Mouse (Mus musculus) brain, embryonic 14.5 days (tissue): ENCODE data around the gene Adam12. TPM values are rescaled to one million over a fixed set of nuclear protein-coding genes. Genes with fewer than 3 reads are reported as not detected.

Source experiments
- DNase-seq: peaks from one replicate; pipeline ENCODE4 v3.0.0-alpha.2; 2011; ENCODE audit warnings: low read depth
- CTCF ChIP-seq: fragments of 200-500 bp; IDR thresholded peaks from 2 replicates; pipeline ENCODE4 v1.5.1; 2012; ENCODE audit warnings: inconsistent platforms, mild to moderate bottlenecking, moderate library complexity, borderline replicate concordance; ENCODE audit not compliant: insufficient read depth, insufficient read length; ENCODE audit errors: extremely low read depth
- POLR2A ChIP-seq: fragments of 200-500 bp; IDR thresholded peaks from 2 replicates; pipeline ENCODE4 v1.6.1; 2012; ENCODE audit warnings: mild to moderate bottlenecking, inconsistent platforms, borderline replicate concordance; ENCODE audit not compliant: poor library complexity, insufficient read depth, insufficient read length, severe bottlenecking; ENCODE audit errors: extremely low read depth
- polyA plus RNA-seq: library from polyadenylated mRNA; depleted of rRNA; stranded (reverse); fragments of >200 nt; gene quantifications from 2 replicates; pipeline ENCODE4 v1.2.3, GENCODE M21; 2012; rRNA removed

Gene Adam12
- 3.5 and 6.3 TPM in 2 replicates for polyA plus RNA-seq

DNA sequence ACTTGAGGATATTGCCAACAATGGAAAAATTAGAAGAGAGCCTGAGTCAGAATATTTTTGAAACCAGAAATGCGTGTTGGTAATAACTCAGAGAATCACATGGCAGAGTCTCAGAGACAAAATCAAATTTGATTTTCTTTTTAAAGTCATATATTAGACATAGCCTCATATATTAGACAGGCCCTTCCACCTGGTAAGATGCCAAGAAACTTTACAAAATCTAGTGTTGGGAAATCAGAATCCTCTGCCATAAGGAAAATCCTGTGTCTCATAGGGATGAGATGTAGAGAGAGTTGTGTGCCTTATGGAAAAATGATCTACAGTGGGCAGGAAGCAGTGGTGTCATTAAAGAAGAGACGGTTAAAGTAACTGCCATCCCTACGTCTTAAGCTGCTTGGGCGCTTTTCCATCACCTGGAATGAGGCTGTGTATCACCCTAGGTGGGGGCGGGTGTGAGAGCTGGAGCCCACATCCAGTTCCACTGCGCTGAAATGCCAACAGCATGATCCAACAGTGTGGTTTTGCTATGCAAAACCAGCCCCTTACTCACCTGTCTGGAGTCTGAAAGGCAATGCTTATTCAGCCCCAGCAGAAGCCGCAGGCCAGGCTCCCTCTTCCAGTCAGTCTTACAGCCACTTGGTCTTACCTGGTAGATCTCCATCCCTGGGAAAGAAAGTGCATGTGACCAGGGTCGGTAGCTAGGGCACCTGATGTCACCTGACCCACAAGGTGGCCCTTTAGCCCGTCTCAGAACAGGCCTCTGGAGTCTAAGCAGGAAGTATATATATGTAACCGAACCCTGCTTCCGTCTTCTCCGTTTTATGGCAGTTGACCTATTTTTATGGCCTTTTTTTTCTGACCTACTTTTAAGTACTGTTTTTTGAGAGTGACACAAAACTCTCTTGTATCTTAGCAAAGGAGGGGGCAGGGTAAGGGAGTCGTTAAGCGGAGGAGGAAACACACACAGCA, at the start of gene Adam12:
Adam12 (minus strand) TSS at position 769 of the 969 bp plus-strand sequence.
- no peak for DNase-seq
- no peak for TF ChIP-seq POLR2A

DNA sequence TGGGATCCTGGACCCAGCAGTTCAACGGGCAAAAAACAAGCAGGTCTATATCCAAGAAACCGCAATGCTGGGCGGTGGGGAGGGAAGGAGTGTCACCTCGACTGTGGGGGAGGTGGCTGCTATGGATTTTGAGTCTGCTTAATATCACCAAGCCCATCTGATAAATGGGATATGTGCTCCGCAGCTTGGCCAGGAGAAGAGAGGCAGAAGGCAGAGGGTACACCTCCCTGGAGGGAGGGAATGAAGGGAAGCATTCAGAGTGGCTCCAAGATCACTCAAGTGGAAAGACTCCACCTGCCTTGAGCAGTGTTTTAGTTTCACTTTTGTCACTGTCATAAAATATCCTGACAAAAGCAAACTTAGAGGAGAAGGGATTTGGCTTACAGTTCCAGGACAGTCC, 41.0 kb upstream of the Adam12 start:
- no peak for DNase-seq
- TF ChIP-seq CTCF (no peak), POLR2A (no peak)

DNA sequence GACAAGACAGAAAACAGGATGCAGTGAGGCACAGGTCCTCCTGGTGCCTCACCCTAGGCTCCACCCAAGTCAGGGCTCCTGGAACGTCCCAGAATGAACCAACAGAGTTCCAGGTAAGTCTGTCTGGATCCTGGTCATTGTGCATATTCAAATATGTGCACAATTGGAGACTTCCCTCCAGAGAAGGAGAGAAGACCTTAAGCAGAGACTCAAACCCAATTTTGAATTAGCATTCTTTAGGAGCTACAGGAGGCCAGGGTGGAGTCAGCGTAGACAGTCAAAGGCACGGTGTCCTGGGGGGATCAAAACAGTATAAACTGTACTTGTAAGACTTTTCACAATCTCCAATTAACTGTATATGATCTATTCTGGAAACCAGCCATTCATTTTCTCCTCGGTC, 40.5 kb upstream of the Adam12 start:
- TF ChIP-seq CTCF (no peak), POLR2A (no peak)
- no peak for DNase-seq

DNA sequence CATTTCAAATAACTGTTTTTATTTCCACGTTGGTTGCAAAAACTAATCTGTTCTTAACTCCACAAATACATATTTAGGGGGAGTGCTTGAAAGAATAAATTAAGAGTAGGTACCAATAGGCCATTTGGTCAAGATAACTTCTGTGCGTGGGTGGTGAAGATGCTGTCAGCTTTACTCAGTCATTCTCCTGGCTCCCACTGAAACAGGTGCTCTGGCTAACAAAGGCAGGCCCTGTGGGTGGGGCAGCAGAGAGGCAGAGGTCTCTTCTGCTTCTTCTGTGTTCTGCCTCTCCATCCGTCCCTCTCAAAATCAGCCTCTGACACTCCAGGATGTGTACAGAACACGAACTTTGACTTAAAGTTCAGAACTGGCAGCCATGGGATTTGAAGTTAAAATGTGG, 33.8 kb upstream of the Adam12 start:
- no peak for DNase-seq
- no peak for TF ChIP-seq POLR2A

DNA sequence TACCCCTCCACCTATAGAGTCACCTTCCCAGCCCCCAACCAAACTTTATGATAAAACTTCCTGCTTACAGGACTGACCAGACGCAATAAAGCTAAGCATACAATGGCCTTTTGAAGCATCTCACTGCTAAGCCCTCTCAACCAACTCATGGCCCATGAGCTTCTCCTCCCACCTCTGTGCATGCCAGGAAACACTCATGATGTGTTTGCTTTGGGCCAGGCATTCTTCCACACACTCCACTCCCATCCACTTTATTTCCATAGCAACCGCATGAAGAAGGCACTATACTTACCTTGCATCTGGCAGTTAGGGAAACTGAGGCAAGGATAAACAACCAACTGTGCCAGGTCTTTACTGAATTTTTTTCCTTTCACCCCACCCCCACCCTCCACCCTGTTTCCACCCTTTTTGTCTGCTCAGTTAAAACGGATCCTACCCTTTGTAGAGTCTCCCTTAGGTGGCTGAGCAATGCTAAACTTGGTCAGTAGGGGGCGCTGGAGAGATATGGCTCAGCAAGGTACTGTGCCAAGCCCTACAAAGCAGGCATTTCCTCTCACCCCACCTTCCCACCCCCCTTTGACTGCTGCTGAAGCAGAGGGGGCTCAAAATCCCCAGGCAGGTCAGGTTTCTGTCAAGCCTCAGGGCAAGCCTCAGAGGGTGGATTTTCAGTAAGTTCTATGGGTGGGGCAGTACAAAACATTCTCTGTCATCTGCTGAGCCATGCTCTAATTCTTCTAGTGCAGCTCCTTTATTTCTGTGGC, 31.4 kb upstream of the Adam12 start:
- no peak for TF ChIP-seq POLR2A
- peak; percentile 74; the same call in 1 of the 2 replicates for TF ChIP-seq CTCF
- DNase-seq: peak; percentile 67

DNA sequence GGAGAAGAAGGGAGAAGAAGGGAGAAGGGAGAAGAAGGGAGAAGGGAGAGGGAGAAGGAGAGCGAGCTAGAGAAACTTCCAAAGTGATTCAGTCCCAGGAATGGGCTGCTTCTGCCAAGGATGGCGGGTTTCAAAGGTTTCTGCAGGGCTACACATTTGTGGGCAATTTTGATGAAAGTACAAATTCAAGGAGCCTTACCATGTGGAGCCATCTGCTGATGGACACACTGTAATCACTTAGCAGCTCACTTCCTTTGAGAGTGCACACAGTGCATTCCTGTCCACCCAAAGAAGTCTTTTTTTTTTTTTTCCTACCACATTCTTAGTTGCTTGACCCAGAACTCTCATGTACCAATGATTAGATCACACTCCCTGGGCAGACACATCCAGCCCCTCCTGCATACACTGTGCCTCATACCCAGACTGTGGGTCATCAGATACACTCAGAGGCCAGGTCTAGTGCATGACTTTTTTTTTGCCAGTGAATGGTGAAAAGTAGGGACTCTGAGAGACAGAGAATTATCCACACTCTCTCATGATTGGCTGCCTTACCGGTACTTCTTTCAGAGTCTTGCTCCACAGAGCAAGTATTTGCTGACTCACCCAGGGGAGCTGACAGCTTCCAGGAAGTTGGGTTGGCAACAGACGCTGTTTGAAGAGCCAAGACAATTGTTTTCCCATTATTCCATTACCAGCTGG, 29.2 kb upstream of the Adam12 start:
- TF ChIP-seq CTCF (no peak), POLR2A (no peak)
- peak; percentile 29 for DNase-seq

DNA sequence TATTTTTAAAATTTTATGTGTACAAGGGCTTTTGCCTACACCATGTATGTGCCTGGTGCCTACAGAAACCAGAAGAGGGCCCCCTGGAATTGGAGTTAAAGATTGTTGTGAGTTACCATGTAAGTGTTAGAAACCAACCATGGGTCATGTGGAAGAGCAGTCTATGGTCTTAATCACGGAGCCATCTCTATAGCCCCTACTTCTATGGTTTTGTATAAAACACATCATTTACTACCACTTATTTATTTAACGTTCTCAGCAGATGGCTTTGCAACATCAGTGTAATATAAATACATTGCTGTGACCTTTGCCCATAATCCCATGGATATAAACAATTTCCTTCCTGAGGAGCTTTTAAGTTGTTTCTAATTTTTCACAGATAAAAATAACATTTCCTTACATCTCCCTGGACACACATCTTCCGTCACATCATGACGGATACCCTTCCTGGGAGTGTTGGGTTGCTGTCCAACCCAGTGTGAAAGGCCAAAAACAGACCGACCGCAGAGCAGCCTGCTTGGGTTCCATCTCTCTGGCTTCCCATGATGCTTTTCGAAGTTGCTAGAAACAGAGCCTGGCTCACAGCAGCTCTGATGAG, 18.4 kb upstream of the Adam12 start:
- TF ChIP-seq POLR2A: no peak
- TF ChIP-seq CTCF: no peak
- no peak for DNase-seq

DNA sequence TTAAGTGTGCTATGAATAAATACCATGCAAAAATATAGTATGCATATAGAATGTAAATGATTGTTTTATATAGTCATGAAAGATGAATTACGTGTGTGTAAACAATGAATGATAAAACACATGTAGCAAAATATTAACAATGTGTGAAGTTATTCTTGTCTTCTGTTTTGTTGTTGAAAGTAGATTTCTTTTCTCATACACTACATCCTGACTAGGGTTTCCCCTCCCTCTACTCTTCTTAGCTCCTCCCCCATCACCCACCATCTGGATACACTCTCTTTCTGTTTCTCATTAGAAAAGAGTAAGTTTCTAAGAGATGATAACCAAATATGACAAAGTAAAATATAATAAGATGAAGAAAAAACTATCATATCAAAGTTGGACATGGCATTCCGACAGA, 16.1 kb upstream of the Adam12 start:
- DNase-seq: no peak
- TF ChIP-seq CTCF (no peak), POLR2A (no peak)

DNA sequence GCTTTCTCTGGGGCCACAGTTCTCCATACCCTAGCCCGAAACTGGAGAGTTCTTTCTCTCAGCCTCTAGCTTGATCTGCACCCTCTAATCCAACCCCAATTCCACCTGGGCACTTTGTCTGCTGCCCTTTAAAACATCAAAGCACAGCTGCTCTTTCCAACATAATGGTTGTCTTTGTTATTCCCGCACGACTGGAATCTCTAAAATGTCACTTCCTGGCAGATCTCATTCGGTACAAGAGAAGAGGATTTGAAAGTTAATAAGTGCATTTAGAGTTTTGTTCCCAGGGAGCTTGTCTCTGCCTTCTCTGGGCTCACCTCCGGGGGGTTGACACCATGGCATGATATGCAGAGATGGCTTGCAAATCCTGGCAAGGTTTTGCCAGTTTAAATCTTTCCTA, 14.7 kb upstream of the Adam12 start:
- no peak for DNase-seq
- no peak for TF ChIP-seq POLR2A
- no peak for TF ChIP-seq CTCF

DNA sequence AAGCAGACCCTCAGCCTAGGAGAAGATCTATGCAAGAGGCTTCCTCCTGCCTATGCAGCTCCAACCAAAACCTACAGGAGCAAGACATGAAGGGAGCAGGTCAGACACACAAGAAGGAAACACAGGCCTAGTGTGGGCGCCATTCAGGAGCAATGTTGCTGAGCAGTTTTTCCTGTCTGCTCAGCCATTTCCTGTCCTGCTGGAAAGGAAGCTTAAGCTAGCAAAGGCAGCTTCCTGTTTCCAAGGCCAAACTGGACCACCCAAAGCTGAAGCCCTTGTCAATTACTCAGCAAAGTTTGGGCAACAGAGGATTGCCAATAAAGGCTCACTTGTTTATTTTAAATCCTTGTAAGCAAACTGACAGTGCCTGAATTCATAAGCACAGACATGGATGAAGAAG, 10.8 kb upstream of the Adam12 start:
- no peak for DNase-seq
- TF ChIP-seq POLR2A (no peak), CTCF (no peak)

DNA sequence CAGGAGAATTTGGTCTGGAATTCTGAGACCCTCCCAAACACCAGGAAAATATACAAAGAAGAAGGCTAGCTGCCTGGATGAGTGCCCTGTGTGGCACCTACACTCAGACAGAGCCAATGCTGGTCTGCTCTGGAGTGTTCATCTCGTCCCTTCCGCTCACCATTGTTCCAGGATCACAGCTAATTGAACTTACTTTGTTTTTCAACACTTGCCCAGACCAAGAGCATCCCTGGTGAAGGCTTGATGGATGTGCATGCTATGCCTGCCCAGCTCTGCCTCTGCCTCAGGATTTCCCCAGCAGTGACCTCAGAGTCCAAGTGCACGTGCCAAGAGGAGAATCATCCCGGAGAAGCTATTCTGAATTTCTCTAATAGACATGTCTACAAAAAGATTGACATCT, 9.3 kb upstream of the Adam12 start:
- DNase-seq: no peak
- TF ChIP-seq CTCF (no peak), POLR2A (no peak)
